ENCODE assay signal across 10 mouse cellular contexts in genomic region chr6:31077779-31078178, GRCm38 (mm10).
DNase-seq lines count a peak whose midpoint lies in the region; ATAC-seq and TF ChIP-seq lines count a peak whose summit lies in the region.
"Had no signal": no experiment of that assay in that cellular context is flagged by ENCODE, and none has a peak within 500 bp of the region (broad histone marks: within the 10 kb centered on the region; RNA-seq: fewer than 3 reads in every experiment).

No protein-coding gene starts in this region.

- TF ChIP-seq CTCF in kidney, adult 2 months (conservative IDR thresholded peaks at IDR 0.05; ENCODE audit: insufficient read depth, insufficient read length, low read depth, low read length) = no peak

- no peak overlapping the region for H3K9ac ChIP-seq in midbrain, embryonic 14.5 days (replicated peaks; ENCODE audit: low read length)
- no peak overlapping the region for H3K9ac ChIP-seq in intestine, embryonic 14.5 days (ENCODE audit: low read length)
- H3K9ac ChIP-seq: liver, embryonic 15.5 days had no signal

- DNase-seq in kidney, adult 2 months = no peak
- DNase-seq in kidney, postnatal 4 days = no peak
- no peak for DNase-seq in midbrain, embryonic 10.5 days (ENCODE audit: low spot score)
- no peak for DNase-seq in midbrain, embryonic 14.5 days
- no peak for DNase-seq in intestine, embryonic 14.5 days (ENCODE audit: low spot score)
- peak; percentile 84 for DNase-seq in yolk sac, embryonic 10.5 days (ENCODE audit: low spot score)
- no peak for DNase-seq in adrenal gland, adult 18-20 months (ENCODE audit: low spot score in 2 of 2)
- DNase-seq: cerebellum, adult 8-10 months; thymus, postnatal 14 days had no signal

- no peak overlapping the region for H3K4me3 ChIP-seq in kidney, adult 2 months (ENCODE audit: insufficient read depth, low read depth, low read length)
- no peak overlapping the region for H3K4me3 ChIP-seq in midbrain, embryonic 10.5 days
- H3K4me3 ChIP-seq in midbrain, embryonic 14.5 days (replicated peaks; ENCODE audit: low read depth, low read length) = no peak overlapping the region
- no peak overlapping the region for H3K4me3 ChIP-seq in intestine, embryonic 14.5 days (ENCODE audit: low read depth, low read length)
- H3K4me3 ChIP-seq: liver, embryonic 15.5 days had no signal

- no peak for TF ChIP-seq POLR2A in kidney, adult 2 months (IDR thresholded peaks at IDR 0.05; ENCODE audit: low read depth, low read length)

- H3K4me1 ChIP-seq in kidney, adult 2 months (ENCODE audit: control insufficient read depth, insufficient read depth, low read length) = peaks cover 3% of the 10 kb centered on the region; the same call in 1 of the 2 replicates
- peaks cover 19% of the 10 kb centered on the region for H3K4me1 ChIP-seq in midbrain, embryonic 10.5 days
- H3K4me1 ChIP-seq in midbrain, embryonic 14.5 days (ENCODE audit: control insufficient read depth, insufficient read depth, low read length) = no peaks in the 10 kb centered on the region
- H3K4me1 ChIP-seq in intestine, embryonic 14.5 days (replicated peaks; ENCODE audit: control insufficient read depth, insufficient read depth, low read length) = peaks cover 35% of the 10 kb centered on the region

- no peaks in the 10 kb centered on the region for H3K9me3 ChIP-seq in midbrain, embryonic 10.5 days (replicated peaks)
- no peaks in the 10 kb centered on the region for H3K9me3 ChIP-seq in midbrain, embryonic 14.5 days (ENCODE audit: control insufficient read depth, low read length)
- H3K9me3 ChIP-seq in intestine, embryonic 14.5 days (ENCODE audit: control insufficient read depth, low read length) = no peaks in the 10 kb centered on the region
- H3K9me3 ChIP-seq: liver, embryonic 15.5 days had no signal

- peak overlapping the region; percentile 40; the same call in 1 of the 2 replicates for H3K27ac ChIP-seq in kidney, adult 2 months (ENCODE audit: insufficient read depth, low read depth, low read length)
- peak overlapping the region; percentile 6; the same call in 1 of the 2 replicates for H3K27ac ChIP-seq in midbrain, embryonic 10.5 days (replicated peaks)
- no peak overlapping the region for H3K27ac ChIP-seq in midbrain, embryonic 14.5 days (replicated peaks; ENCODE audit: low read depth, low read length)
- H3K27ac ChIP-seq in intestine, embryonic 14.5 days (ENCODE audit: low read depth) = peak overlapping the region; percentile 57; the same call in 1 of the 2 replicates
- H3K27ac ChIP-seq: liver, embryonic 15.5 days had no signal

- H3K36me3 ChIP-seq in kidney, adult 2 months (ENCODE audit: control insufficient read depth, insufficient read depth, low read length) = 0 out of 2 replicates have a peak, but pooled peaks cover 2% of the 10 kb centered on the region
- H3K36me3 ChIP-seq in midbrain, embryonic 10.5 days = no peaks in the 10 kb centered on the region
- no peaks in the 10 kb centered on the region for H3K36me3 ChIP-seq in midbrain, embryonic 14.5 days (ENCODE audit: control insufficient read depth, insufficient read depth, low read length)
- H3K36me3 ChIP-seq in intestine, embryonic 14.5 days (ENCODE audit: control insufficient read depth, insufficient read depth, low read length) = no peaks in the 10 kb centered on the region
- H3K36me3 ChIP-seq: liver, embryonic 15.5 days had no signal

- no peaks in the 10 kb centered on the region for H3K27me3 ChIP-seq in kidney, adult 2 months (replicated peaks; ENCODE audit: control insufficient read depth, insufficient read depth, low read length)
- H3K27me3 ChIP-seq in midbrain, embryonic 10.5 days (ENCODE audit: low read depth, poor library complexity, severe bottlenecking) = peaks cover 5% of the 10 kb centered on the region; the same call in 1 of the 2 replicates
- no peaks in the 10 kb centered on the region for H3K27me3 ChIP-seq in midbrain, embryonic 14.5 days (ENCODE audit: control insufficient read depth, insufficient read depth, low read length)
- no peaks in the 10 kb centered on the region for H3K27me3 ChIP-seq in intestine, embryonic 14.5 days (replicated peaks; ENCODE audit: control insufficient read depth, insufficient read depth, low read length)
- H3K27me3 ChIP-seq: liver, embryonic 15.5 days had no signal

- H3K4me2 ChIP-seq in midbrain, embryonic 14.5 days (ENCODE audit: low read length) = no peak overlapping the region
- H3K4me2 ChIP-seq in intestine, embryonic 14.5 days (ENCODE audit: low read length) = no peak overlapping the region
- H3K4me2 ChIP-seq: liver, embryonic 15.5 days had no signal

- 70% methylated on average over 9 of the region's 9 CpGs for WGBS in kidney, adult 2 months
- WGBS in midbrain, embryonic 10.5 days = 84% methylated on average over 9 of the region's 9 CpGs
- 84% methylated on average over 9 of the region's 9 CpGs for WGBS in midbrain, embryonic 14.5 days
- WGBS in intestine, embryonic 14.5 days = 54% methylated on average over 9 of the region's 9 CpGs

- ATAC-seq in midbrain, embryonic 14.5 days (ENCODE audit: low FRiP score, low TSS enrichment) = no peak
- ATAC-seq in intestine, embryonic 14.5 days (replicated peaks; ENCODE audit: low FRiP score, low TSS enrichment, low read depth) = peak; percentile 48
